Mouse (Mus musculus): ENCODE measurements at regions not wholly inside any gene's neighbourhood (a gene's known extent, or its start where the extent isn't known, plus 50 kb on each side); places are given as distances from the start of the nearest gene placed in this dataset.
A peak's percentile ranks its signal among the peaks of the same experiment; 100 is the strongest.

DNA sequence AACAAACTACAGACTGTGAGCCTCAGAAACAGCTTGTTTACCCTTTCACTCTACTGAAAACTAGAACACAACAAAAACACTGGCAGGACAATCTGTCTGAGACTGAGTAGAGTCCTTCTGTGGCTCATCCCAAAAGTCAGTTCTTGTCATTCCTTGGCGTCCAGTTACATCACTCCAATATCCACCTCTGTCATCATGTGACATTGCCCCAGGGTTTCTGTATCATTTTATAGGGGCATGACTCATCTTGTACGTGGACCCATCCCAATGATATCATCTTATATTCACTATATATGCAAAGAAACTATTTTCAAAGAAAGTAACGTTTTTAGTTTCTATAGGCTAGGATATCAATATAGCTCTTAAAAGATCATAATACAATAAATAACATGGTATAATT lies 152.3 kb downstream of the Dkk2 start:
- DNase-seq (ENCODE audit: low spot score in 2 of 2): no peak

GRCm38 (mm10) chr3:132257834-132258233 lies 172.7 kb downstream of the Dkk2 start:
- no peak for DNase-seq (ENCODE audit: low spot score in 2 of 2)

DNA sequence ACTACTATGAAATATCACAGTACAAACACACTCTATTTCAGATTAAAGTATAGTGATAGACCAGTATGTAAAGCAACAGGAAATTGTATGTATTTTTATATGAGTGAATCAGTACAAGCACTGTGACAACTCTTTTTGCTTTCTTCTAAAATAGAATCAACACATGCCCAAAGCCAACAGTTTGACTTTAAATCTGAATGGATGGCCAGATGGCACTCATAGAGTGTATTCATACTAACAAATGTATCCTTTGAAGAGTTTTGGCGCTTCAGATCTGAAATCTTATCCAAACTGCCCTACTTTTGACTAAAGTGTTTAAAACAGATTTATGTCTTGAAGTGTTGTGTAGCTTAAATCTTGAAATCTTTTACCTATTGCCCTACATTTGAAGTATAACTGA lies 184.5 kb downstream of the Dkk2 start:
- DNase-seq (ENCODE audit: low spot score in 2 of 2): peak in 1 of 2 experiments; percentile 17

DNA sequence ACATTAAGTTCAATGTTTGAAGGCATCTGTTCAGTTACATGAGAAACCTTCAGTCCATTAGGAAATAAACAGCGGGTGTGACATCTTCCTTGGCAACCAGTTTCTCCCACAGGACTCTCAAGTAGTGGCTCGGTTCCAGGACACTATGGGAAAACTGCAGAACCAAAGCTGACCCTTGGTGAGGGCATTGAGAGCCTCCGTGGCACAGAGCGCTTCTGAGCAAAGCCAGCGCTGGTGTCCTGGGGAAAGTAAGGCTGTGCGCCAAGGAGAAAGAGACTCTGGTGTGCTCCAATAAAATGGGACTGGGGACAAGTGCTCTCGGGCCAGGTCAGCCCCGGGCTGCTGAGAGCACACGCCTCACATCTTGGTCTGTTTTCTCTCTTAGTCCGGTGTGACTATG lies 189.7 kb downstream of the Dkk2 start:
- no peak for DNase-seq (ENCODE audit: low spot score in 2 of 2)

GRCm38 (mm10) chr3:132277771-132278170 lies 192.7 kb downstream of the Dkk2 start:
- DNase-seq (ENCODE audit: low spot score in 2 of 2): no peak

GRCm38 (mm10) chr3:132287714-132288113 lies 202.6 kb downstream of the Dkk2 start:
- no peak for DNase-seq (ENCODE audit: low spot score in 2 of 2)

GRCm38 (mm10) chr3:132326961-132327360 lies 241.9 kb downstream of the Dkk2 start:
- no peak for DNase-seq (ENCODE audit: low spot score in 2 of 2)

- DNase-seq (ENCODE audit: low spot score in 2 of 2): no peak
Measured at GRCm38 (mm10) chr3:132343625-132344024, 258.5 kb downstream of the Dkk2 start.

DNA sequence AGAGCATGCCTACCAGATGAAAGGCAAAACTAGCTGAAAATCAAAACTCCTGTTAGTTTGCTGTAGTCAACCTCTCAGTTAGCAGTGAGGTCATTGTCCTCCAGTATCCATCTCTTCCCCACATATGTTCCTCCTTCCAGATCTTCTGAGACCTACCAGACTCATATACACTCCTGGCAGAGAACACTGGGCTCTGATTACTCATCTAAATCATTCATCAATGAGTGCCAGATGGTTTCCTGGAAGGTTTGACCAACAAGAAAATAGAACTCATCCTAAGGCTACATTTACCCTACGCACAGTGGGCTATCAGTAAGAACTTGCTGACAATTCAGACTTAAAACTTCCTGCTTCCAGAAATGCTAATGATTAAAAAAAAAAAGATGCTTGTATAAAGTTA lies 260.8 kb downstream of the Dkk2 start:
- no peak for DNase-seq (ENCODE audit: low spot score in 2 of 2)

GRCm38 (mm10) chr3:132349602-132350001 lies 264.5 kb downstream of the Dkk2 start:
- DNase-seq (ENCODE audit: low spot score in 2 of 2): no peak

DNA sequence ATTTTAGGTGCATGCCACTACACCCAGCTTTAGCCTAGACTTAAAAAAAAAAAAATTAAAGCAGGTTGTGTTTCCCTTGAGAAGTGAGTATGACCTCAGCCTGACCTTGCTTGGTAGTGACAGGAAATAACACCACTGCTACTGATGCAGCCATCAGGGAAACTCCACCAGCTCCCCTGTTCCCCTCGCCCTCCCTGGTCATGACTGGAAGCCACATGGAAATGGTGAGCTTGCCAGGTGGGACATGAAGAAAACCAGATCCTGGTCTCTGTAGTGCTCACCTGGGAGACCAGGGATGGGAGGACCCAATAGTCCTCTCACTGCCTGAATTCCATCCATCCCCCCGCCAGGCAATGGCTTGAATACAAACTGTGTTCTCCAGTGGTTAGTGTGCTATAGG lies 268.1 kb downstream of the Dkk2 start:
- DNase-seq (ENCODE audit: low spot score in 2 of 2): no peak

DNA sequence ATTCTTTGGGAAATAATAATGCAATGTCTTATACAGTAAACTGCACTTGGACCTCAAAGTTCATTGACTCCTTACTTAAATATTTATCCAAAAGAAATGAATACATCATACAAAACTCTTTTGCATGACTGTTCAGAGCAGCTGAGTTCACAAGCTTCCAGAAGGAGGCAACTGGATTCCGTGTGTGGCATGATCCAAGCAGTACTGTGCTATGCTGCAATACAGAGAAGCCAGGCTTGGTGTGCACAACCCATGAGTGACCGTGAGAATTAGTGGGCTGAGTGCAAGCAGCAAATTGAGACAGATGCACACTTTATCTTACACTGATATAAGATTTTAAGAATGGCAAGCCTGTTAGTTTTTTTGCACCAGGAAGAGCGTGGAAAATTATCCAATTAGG lies 270.0 kb upstream of the Gimd1 start:
- DNase-seq (ENCODE audit: low spot score in 2 of 2): no peak

DNA sequence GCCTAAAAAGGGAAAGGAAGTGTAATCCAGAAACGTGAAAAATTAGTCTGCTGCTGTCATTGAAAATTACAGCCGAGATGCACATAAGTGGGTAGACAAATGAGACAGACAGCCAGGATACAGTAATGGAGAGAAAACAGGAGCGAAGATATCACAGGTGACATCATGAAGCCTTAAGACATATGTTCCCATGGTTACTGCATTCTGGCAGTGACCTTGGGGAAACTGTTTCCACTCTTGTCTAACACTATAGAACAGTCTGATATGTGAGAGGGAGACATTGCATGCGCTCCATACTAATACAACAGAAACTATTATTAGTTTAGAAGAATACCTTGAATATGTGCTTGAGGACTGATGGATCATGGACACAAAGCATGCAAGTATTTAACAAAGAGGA lies 254.0 kb upstream of the Gimd1 start:
- DNase-seq (ENCODE audit: low spot score in 2 of 2): no peak

DNA sequence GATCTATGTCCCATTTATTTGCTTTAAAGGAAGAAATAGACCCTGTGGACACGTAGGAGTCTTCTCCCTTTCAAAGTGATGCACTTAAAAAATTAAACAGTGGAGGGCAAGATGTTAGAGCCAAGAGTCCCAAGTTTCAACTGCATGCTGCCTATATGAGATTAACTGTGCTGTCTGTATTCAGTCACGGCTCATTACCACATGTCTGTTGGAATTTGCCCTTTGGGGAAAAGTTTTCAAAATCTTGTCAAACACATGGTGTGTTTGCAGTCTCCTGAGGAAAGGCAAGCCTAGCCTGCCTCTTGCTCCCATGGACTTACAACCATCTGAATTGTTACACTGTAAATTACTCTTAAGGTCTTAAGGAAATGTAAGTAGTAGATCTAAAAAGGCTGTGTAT lies 211.9 kb upstream of the Gimd1 start:
- no peak for DNase-seq (ENCODE audit: low spot score in 2 of 2)

DNA sequence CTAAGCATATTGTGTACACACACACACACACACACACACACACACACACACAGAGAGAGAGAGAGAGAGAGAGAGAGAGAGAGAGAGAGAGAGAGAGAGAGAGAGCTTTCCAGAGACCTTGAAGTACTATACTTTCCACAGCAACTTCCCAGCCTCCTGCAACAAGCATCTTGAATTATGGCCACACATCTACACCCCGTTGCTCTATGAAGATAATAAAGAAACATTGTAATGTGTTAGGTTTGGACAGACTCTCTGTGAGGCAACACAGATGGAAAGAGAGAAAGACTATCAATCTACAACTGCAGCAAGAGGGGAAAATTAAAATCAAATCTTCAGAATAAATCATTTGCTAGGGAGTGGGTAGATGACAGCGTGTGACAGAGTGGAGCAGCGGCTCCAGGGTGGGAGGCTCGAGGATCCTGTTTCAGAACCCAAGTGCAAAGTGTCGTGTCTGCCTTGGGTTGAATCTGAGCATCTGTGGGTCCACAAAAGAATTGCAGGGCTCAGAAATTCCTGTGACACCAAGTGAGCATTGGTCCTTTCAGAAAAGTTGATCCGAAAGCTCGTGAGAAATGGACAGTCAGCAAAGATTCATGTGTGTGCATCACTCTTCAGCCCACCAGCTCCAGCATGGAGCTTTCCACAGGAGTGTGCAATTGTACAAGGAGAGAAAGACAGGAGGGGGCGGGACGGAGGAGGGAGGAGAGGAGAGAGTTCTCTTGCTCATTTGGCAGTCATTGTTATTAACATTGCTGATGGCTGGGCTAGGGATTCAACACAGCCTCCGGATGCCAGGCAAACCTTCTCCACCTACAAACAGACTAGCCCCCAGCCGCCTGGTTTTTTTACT lies 203.6 kb upstream of the Gimd1 start:
- no peak for DNase-seq (ENCODE audit: low spot score in 2 of 2)

DNA sequence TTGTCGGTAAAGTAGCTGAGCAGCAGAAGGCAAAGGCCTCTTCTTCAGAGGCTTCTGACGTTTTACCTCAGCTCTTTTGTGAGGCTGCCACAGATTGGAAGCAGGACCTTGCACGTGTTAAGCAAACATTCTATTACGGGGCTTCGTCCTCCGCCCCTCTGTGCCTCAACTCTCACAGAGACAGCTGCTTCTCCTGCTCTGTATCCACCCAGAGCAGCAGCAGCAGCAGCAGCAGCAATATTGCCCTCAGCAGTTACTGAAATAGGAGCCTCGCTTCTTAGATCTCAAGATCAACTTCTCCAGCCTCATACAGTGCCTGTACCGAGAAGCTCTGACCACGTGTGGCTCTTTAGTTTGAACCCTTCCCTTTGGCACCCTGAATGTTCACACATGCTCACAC lies 202.4 kb upstream of the Gimd1 start:
- no peak for DNase-seq (ENCODE audit: low spot score in 2 of 2)

- no peak for DNase-seq (ENCODE audit: low spot score in 2 of 2)
Measured at GRCm38 (mm10) chr3:132428148-132428547, 201.5 kb upstream of the Gimd1 start.

GRCm38 (mm10) chr3:132431805-132432204 lies 197.8 kb upstream of the Gimd1 start:
- no peak for DNase-seq (ENCODE audit: low spot score in 2 of 2)

DNA sequence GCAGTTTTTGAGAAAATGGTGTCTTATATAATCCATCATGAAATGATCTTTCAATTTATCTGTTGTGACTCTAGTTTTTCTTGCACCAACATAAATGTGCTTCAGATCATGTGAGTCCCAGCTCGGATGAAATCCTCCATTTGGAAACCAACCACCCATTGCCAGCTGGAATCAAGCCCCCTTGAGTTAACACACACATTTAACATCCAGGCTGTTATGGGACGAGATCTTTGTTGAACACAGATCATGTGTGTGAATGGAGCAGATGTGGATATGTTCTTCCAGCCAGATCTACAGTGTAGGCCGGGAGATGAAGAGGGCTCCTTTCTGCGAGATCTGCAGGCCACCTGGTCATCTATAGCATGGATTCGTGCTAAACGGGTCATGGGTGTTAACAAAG lies 188.4 kb upstream of the Gimd1 start:
- no peak for DNase-seq (ENCODE audit: low spot score in 2 of 2)

DNA sequence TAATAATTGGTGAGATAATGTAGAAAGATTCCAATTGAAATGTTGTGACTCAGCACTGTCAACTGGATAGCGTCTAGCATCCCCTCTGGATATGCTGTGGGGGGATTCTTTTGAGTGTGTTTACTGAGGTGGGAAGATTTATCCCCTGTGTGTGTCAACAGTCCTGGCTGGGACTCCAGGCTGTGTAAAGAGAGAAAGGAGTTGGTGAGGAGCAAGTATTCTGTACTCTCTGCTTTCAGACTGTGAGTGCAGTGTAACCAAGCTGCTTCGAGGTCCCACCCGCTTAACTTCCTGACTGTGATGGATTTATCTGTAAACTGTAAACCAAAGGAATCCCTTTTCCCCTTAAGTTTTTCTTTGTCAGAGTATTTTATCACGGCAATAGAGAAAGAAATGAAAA lies 175.7 kb upstream of the Gimd1 start:
- no peak for DNase-seq (ENCODE audit: low spot score in 2 of 2)

DNA sequence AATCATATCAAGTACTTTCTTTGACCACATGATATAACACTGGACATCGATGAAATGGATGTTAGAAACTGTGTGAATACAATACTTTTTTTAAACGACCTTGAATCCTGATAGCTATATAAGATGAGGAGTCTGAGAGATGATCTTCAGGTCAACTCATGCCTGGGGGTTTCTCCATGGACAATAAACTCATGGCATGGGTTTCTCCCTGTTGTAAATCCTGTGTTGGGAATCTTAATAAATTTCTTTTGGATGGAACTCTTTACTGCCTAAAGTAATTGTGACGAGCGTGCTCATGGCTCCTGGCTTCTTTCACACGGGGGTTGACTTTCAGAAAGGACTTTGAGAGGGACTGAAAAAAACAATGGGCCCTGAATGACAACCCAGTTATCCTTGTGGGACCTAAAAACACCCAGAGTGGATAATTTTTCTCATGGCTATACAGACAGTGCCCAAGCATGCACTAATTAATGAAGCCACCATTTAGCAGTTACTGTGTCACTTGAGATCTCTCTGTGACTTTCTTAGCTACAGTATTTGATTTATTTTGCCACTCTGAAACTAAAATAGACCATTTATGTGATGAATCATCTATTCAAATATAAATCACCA lies 167.2 kb upstream of the Gimd1 start:
- DNase-seq (ENCODE audit: low spot score in 2 of 2): no peak

DNA sequence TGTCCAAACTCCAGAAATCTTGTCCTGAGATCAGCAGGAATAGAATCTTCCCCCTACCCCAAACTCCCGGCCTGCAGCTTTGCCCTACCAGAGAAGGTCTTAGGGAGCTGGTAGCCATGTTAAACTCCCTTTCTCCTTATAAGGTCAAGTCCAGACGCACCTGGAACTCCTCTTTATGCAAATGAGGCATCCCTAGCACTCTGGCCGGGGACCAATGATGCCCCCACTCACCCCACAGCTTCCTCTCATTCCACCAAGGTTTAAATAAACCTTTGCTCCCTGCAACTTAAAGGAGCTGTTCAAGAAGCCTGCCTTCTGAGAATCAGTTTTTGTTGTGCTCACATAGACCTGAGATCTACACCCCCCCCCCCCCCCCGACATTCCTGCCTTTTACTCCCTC lies 158.6 kb upstream of the Gimd1 start:
- no peak for DNase-seq (ENCODE audit: low spot score in 2 of 2)

DNA sequence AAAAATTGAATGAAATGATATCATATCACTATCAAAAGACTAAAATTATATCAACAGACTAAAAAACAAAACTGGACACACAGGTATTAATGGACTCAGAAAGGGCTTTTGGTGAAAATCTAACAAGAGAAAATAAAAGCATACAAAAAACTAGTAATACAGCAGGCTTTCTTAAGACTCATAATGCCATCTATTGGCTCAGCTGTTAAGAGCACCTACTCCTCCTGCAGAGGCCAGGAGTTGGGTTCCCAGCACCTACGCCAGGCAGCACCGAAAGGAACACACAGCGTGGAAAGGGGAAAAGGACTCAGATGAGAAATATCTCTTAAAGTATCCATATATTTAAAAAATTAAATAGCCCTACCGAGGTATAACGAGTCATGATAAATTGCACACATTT lies 151.9 kb upstream of the Gimd1 start:
- DNase-seq (ENCODE audit: low spot score in 2 of 2): peak in 1 of 2 experiments; percentile 2

GRCm38 (mm10) chr3:132479275-132479674 lies 150.3 kb upstream of the Gimd1 start:
- DNase-seq (ENCODE audit: low spot score in 2 of 2): no peak
